Mouse (Mus musculus) kidney, adult 2 months (tissue): ENCODE results near the gene S100z.

Source experiments
- CTCF ChIP-seq: fragments of 200-500 bp; conservative IDR thresholded peaks from 2 replicates; pipeline ENCODE4 v1.5.1; 2011; ENCODE audit warnings: low read depth, mild to moderate bottlenecking, control low read depth, low read length, moderate library complexity, mixed read lengths; ENCODE audit not compliant: insufficient read depth, insufficient read length
- POLR2A ChIP-seq: fragments of 200-500 bp; IDR thresholded peaks from one replicate; pipeline ENCODE4 v1.6.1; 2011; ENCODE audit warnings: low read depth, low read length, control low read depth

- TF ChIP-seq CTCF, result no peak
- TF ChIP-seq POLR2A, result no peak
Observed at GRCm38 (mm10) chr13:95431760-95432159, 46.8 kb downstream of the S100z start.
